Mouse (Mus musculus) urinary bladder, postnatal 25 days (tissue): ENCODE measurements at regions not wholly inside any gene's neighbourhood (a gene's known extent, or its start where the extent isn't known, plus 50 kb on each side); places are given as distances from the start of the nearest gene placed in this dataset.

Source experiments
- DNase-seq: peaks from one replicate; pipeline ENCODE4 v3.0.0; 2022; ENCODE audit warnings: low spot score

GRCm38 (mm10) chr7:70756676-70757075, 390.1 kb upstream of the Nr2f2 start:
- no peak for DNase-seq

GRCm38 (mm10) chr7:70754826-70755225, 388.3 kb upstream of the Nr2f2 start:
- no peak for DNase-seq

- no peak for DNase-seq
Observed at GRCm38 (mm10) chr7:70752802-70753218, 386.3 kb upstream of the Nr2f2 start.

GRCm38 (mm10) chr7:70748884-70749283, 382.3 kb upstream of the Nr2f2 start:
- DNase-seq: no peak

- DNase-seq: no peak
Observed at GRCm38 (mm10) chr7:70748345-70748744, 381.8 kb upstream of the Nr2f2 start.

GRCm38 (mm10) chr7:70744296-70744695, 377.8 kb upstream of the Nr2f2 start:
- no peak for DNase-seq

GRCm38 (mm10) chr7:70735591-70735990, 369.1 kb upstream of the Nr2f2 start:
- DNase-seq: no peak

GRCm38 (mm10) chr7:70733501-70733900, 367.0 kb upstream of the Nr2f2 start:
- no peak for DNase-seq

GRCm38 (mm10) chr7:70729896-70730295, 363.4 kb upstream of the Nr2f2 start:
- no peak for DNase-seq

GRCm38 (mm10) chr7:70718149-70718765, 351.7 kb upstream of the Nr2f2 start:
- no peak for DNase-seq

- DNase-seq: no peak
Observed at GRCm38 (mm10) chr7:70717608-70718007, 351.1 kb upstream of the Nr2f2 start.

- DNase-seq: peak; percentile 13
Observed at GRCm38 (mm10) chr7:70716811-70717458, 350.4 kb upstream of the Nr2f2 start.

- DNase-seq: no peak
Observed at GRCm38 (mm10) chr7:70712141-70712540, 345.6 kb upstream of the Nr2f2 start.

- DNase-seq: no peak
Observed at GRCm38 (mm10) chr7:70706281-70706680, 339.7 kb upstream of the Nr2f2 start.

GRCm38 (mm10) chr7:70703784-70704183, 337.2 kb upstream of the Nr2f2 start:
- no peak for DNase-seq

GRCm38 (mm10) chr7:70700461-70700860, 333.9 kb upstream of the Nr2f2 start:
- no peak for DNase-seq

GRCm38 (mm10) chr7:70699391-70699790, 332.9 kb upstream of the Nr2f2 start:
- no peak for DNase-seq

GRCm38 (mm10) chr7:70698986-70699385, 332.5 kb upstream of the Nr2f2 start:
- no peak for DNase-seq

- no peak for DNase-seq
Observed at GRCm38 (mm10) chr7:70692160-70692559, 325.6 kb upstream of the Nr2f2 start.

- DNase-seq: no peak
Observed at GRCm38 (mm10) chr7:70690845-70691244, 324.3 kb upstream of the Nr2f2 start.

GRCm38 (mm10) chr7:70669065-70669464, 302.5 kb upstream of the Nr2f2 start:
- no peak for DNase-seq

- no peak for DNase-seq
Observed at GRCm38 (mm10) chr7:70660162-70660561, 293.6 kb upstream of the Nr2f2 start.

GRCm38 (mm10) chr7:70649760-70650377, 283.3 kb upstream of the Nr2f2 start:
- no peak for DNase-seq

GRCm38 (mm10) chr7:70646801-70647200, 280.3 kb upstream of the Nr2f2 start:
- DNase-seq: no peak
